Mouse (Mus musculus) heart, adult 18-20 months (tissue): ENCODE data around the gene Gucy2g. TPM values are rescaled to one million over a fixed set of nuclear protein-coding genes. Genes with fewer than 3 reads are reported as not detected.

Experiments used
- DNase-seq, 2 experiments: peaks; one replicate each; pipeline ENCODE4 v3.0.0; 2021 to 2022; ENCODE audit warnings: mixed read lengths in 1 of 2
- long read RNA-seq, 2 experiments: library from polyadenylated mRNA; stranded (forward); transcript quantifications; one replicate each; pipeline ENCODE4 v2.0.0; 2021
- total RNA-seq, 2 experiments: library from RNA; stranded (reverse); gene quantifications; 2 replicates each; pipeline ENCODE4 v1.2.3; 2021

Gucy2g gene
- total RNA-seq, result under 1 TPM in 1 of 2 experiments, not detected in 1; 0.10 TPM
- long read RNA-seq, experiment 1, result 0 reads
- long read RNA-seq, experiment 2, result 0 reads

- DNase-seq, result peak; percentile 12 to 26
Measured at GRCm38 (mm10) chr19:55241186-55241645, at the start of gene Gucy2g. Gucy2g (minus strand) TSS chr19:55241236.

- DNase-seq, result no peak
Measured at GRCm38 (mm10) chr19:55288974-55289373, 47.9 kb upstream of the Gucy2g start.

- no peak for DNase-seq
Measured at GRCm38 (mm10) chr19:55286034-55286433, 45.0 kb upstream of the Gucy2g start.

GRCm38 (mm10) chr19:55284093-55284492 lies 43.1 kb upstream of the Gucy2g start:
- no peak for DNase-seq

- DNase-seq, result no peak
Measured at GRCm38 (mm10) chr19:55276770-55277169, 35.7 kb upstream of the Gucy2g start.

- DNase-seq, result no peak
Measured at GRCm38 (mm10) chr19:55276100-55276499, 35.1 kb upstream of the Gucy2g start.

- no peak for DNase-seq
Measured at GRCm38 (mm10) chr19:55273340-55273739, 32.3 kb upstream of the Gucy2g start.

GRCm38 (mm10) chr19:55271448-55271847 lies 30.4 kb upstream of the Gucy2g start:
- DNase-seq, result no peak

- DNase-seq, result no peak
Measured at GRCm38 (mm10) chr19:55269051-55269450, 28.0 kb upstream of the Gucy2g start.

- no peak for DNase-seq
Measured at GRCm38 (mm10) chr19:55268150-55268549, 27.1 kb upstream of the Gucy2g start.

GRCm38 (mm10) chr19:55266786-55267185 lies 25.8 kb upstream of the Gucy2g start:
- no peak for DNase-seq

- DNase-seq, result no peak
Measured at GRCm38 (mm10) chr19:55265269-55265668, 24.2 kb upstream of the Gucy2g start.

- no peak for DNase-seq
Measured at GRCm38 (mm10) chr19:55260389-55261184, 19.6 kb upstream of the Gucy2g start.

- no peak for DNase-seq
Measured at GRCm38 (mm10) chr19:55258514-55258913, 17.5 kb upstream of the Gucy2g start.

- DNase-seq, result no peak
Measured at GRCm38 (mm10) chr19:55257656-55258375, 16.8 kb upstream of the Gucy2g start.

- no peak for DNase-seq
Measured at GRCm38 (mm10) chr19:55256156-55256555, 15.1 kb upstream of the Gucy2g start.

GRCm38 (mm10) chr19:55254513-55255016 lies 13.5 kb upstream of the Gucy2g start:
- DNase-seq, result no peak

- peak; percentile 84 to 85 for DNase-seq
Measured at GRCm38 (mm10) chr19:55253570-55254441, 12.8 kb upstream of the Gucy2g start.

GRCm38 (mm10) chr19:55253239-55253569 lies 12.2 kb upstream of the Gucy2g start:
- no peak for DNase-seq

- no peak for DNase-seq
Measured at GRCm38 (mm10) chr19:55251383-55252124, 10.5 kb upstream of the Gucy2g start, which contains the start of gene Acsl5. Acsl5 (plus strand) TSS chr19:55251938.

GRCm38 (mm10) chr19:55250451-55250850 lies 9.4 kb upstream of the Gucy2g start:
- no peak for DNase-seq
